Mouse (Mus musculus) mouse embryonic stem cell (cell line): ENCODE measurements around the gene Megf11.

Source experiments
- in situ Hi-C, 2 experiments: fragments of 300-500 bp; cut with MboI; formaldehyde crosslinking; loops; 1 replicate in 1 of 2; 3 replicates in 1 of 2; pipeline ENCODE4 v1.14.3; 2019 to 2020; ENCODE audit warnings: low sequenced_read_pairs in 2 of 2, low pct_unique_long_range_greater_than_20kb in 1 of 2, mixed read lengths in 1 of 2; ENCODE audit not compliant: unreplicated experiment in 1 of 2

Megf11 gene

DNA sequence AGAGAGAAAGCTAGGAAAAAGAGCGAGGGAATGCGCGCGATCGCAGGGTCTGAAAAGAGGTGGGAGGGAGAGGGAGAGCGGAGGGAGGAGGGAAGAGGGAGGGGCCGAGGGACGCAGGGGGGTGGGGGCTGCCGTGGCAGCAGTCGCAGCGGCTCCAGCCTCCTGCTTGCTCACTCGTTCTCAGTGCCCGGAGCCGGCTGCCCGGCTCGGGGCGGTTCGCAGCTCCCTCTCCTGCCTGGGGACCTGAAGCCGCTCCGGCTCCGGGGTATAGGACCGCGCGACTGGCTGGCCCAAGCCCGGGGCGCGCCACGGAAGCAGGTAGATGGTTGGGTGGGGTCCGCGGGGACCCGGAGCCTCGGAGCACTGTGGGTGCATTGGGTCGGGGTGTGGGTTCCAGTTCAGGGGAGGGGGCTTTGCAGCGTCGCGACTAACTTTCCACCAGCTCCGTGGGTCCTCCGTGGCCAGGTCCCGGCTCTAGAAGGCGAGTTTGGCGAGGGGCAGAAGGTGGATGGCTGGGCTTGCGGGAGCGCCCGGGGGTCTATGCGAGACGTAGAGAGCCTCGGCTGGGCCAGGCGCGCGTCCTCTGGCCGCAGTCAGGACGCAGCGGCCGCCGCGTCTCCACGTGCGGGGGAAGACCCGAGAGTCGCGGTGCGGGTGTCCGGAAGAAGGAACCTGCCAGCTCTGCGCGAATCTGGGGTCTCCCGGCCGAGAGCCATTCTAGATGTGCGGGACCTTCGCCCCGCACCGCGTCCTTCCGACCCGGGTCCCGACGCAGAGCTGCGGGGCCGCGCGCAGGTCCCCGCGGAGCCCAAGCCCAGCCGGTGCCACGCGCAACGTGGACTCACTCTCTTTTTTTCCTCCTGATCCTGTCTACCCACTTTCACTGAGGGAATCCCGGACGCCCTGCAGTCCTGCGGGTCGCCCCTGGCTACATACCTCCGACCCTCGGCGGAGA is at the start of gene Megf11:
Gene Megf11, plus strand, starts transcription at position 116 of the 955 bp plus-strand sequence.
- in situ Hi-C loops, result no loop called here

DNA sequence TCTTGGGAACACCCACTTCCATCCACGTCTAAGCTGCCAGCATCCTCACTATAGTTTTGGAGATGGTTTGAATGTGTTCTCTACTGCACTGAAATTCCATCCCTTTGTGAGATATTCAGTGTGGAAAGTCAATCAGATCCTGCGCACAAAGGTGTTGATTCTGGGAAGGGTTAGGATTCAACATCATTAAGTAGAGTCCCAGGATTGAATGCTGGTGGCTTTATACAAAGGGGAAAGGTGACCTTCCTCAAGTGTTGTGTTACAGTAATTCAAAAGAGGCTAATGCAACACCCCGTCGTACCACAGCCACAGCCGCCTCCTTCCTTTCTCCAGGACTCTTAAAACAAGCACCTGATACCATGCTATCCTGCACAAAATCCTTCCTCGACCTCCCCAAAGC is 49.6 kb upstream of the Megf11 start:
- in situ Hi-C loops, result no loop called here

GRCm38 (mm10) chr9:64339361-64339760 is 46.1 kb upstream of the Megf11 start:
- in situ Hi-C loops, result no loop called here

DNA sequence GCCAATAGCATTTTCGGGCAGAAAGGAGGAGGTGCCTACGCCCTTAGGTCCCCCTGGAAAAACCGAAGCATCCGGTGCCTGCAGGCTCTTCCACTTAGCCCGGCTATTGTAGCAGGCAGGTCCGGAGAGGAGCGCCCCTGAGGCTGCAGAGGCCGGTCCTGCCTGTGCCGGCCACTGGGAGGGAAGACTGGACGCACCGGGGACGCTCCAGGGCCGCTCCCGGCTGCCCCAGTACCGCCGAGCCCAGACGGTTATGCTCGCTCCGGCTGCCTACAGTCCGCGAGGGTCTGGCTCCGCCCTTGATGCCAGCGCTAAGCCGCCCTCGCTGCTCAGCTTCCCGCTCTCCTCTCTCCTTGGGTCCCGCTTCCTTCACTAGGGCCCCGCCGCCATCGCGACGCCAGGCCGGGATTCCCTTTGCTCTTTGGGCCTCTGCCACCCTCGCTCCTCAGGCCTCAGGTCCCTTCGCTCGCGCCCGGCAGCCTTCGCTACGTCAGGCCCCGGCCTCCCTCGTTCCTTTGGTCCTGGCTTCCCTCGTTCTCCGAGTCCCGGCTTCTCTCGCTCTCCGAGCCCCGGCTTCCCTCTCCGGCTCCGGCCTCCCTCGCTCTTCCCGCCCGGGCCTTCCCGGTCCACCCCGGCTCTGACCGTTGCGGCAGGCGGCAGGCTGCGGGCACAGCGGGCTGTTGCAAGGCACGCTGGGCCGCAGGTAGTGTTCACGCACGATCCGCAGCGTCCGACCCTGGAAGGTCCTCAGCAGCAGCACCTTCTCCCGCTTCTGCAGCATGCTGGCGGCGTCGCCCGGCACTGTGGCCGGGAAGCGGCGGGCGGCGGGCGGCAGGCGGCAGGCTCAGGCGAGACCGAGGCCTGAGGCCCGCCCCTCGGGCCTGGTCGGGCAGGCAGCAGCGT is 44.8 kb upstream of the Megf11 start:
- in situ Hi-C loops, result no loop called here

GRCm38 (mm10) chr9:64341254-64341566 is 44.2 kb upstream of the Megf11 start, which contains the start of gene Dis3l:
Gene Dis3l, minus strand, starts transcription at chr9:64341288.
- in situ Hi-C loops, result no loop called here

GRCm38 (mm10) chr9:64341671-64342070 is 43.8 kb upstream of the Megf11 start:
- in situ Hi-C loops, result no loop called here

GRCm38 (mm10) chr9:64343656-64344055 is 41.8 kb upstream of the Megf11 start:
- in situ Hi-C loops, result no loop called here

GRCm38 (mm10) chr9:64345931-64346330 is 39.5 kb upstream of the Megf11 start:
- in situ Hi-C loops, result no loop called here

GRCm38 (mm10) chr9:64347377-64347776 is 38.0 kb upstream of the Megf11 start:
- in situ Hi-C loops, result no loop called here

GRCm38 (mm10) chr9:64349490-64349889 is 35.9 kb upstream of the Megf11 start:
- in situ Hi-C loops, result no loop called here

- in situ Hi-C loops, result no loop called here
Measured at GRCm38 (mm10) chr9:64351191-64351590, 34.2 kb upstream of the Megf11 start.

DNA sequence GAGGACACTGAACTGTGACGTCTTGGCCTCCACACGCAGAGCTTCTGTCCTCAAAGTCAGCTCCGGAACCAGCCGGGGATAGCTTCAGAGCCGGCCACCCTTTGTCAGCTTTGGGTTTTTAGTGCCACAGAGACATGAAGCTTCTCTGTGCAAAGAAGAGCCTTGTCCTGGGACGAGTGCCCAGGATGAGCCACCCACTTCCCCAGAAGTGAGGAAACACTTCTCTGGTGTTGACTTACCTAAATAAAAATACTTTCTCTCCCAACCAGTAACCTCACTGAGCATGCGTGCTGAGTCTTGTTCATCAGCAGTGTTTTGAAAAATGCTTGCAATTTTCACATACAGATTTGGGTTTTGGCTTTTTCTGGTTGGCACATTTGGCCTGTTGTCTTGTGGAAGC is 29.8 kb upstream of the Megf11 start:
- in situ Hi-C loops, result no loop called here

DNA sequence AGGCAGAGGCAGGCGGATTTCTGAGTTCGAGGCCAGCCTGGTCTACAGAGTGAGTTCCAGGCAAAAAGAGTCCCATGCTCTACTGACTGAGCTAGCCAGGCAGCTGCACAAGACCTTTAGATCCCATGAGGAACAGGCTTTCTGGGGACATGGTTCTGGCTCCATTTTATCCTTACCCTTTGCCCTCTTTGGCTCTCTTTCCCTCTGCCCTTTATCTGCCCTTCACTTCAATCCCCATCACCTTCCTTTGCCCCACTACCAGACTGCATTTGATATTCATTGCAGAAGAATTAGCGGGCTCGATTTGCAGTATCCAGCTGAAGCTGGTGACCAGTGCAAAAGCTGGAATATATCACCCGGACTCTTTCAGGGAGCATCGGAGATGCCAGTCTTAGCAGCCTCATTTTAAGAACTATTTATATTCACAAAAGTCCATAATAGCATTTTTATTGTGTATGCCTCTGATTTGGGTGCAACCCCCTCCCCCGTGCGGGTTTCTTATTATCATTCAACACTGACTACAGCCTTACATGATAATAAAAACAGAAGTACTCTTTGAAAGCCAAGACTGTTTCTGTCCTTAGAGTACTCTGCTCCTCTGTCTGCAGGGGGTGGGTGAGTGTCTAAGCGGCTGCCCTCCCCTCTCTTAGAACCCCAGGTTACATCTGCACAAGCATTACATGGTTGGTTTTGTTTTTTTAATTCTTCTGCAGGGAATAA is 24.0 kb upstream of the Megf11 start:
- in situ Hi-C loops, result no loop called here

DNA sequence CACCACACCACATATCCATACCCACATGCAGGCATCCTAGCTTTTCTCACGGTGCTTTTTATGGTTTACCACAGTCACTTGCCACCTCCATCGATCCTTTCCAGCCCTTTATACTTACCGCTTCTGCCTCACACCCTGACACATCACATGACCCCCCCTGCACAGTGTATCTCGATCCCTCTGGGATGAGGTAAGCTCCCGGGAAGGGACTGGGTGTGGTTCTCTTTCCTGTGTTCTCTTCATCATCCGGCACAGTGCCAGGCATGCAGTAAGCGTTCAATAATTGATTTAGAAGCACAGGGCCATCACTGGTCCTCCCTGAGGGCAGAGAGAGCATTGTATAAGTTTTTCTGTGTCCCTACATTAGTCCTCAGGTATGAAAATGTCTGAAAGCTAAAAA is 15.6 kb upstream of the Megf11 start:
- in situ Hi-C loops, result no loop called here

- in situ Hi-C loops, result no loop called here
Measured at GRCm38 (mm10) chr9:64371305-64371819, 14.1 kb upstream of the Megf11 start.

DNA sequence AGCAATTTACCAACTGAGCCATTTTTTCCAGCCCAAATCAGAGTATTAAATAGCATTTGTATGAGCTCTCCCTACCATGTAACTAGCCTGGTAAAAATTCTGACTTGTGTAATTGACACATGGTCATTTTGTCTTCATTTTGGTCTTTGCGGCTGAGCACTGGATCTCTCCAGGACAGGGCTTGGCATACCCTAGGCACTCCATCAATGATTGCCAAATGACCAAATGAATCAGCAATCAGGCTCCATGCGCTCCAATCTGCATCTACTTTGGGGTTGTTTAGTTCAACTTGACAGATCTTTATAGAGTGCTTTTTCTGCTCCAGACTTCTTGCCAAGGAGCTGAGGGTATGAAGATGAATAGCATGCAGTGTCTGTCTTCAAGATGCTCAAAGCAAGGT is 9.0 kb upstream of the Megf11 start:
- in situ Hi-C loops, result no loop called here

- in situ Hi-C loops, result no loop called here
Measured at GRCm38 (mm10) chr9:64383021-64383788, 2.2 kb upstream of the Megf11 start.
